Mouse (Mus musculus) ES-Bruce4 (cell line): ENCODE data around the gene Idnk. TPM values are rescaled to one million over a fixed set of nuclear protein-coding genes. Genes with fewer than 3 reads are reported as not detected.

ENCODE experiments used
- H3K27ac ChIP-seq: 2 replicates; pipeline ENCODE4 v1.5.1; 2012; ENCODE audit warnings: low read length, inconsistent platforms; ENCODE audit not compliant: insufficient read depth
- H3K27me3 ChIP-seq: 2 replicates; pipeline ENCODE4 v1.6.1; 2012; ENCODE audit warnings: mild to moderate bottlenecking, low read length, inconsistent platforms; ENCODE audit not compliant: control insufficient read depth, poor library complexity, insufficient read depth, severe bottlenecking
- H3K36me3 ChIP-seq: 2 replicates; pipeline ENCODE4 v1.6.1; 2012; ENCODE audit warnings: inconsistent platforms, mild to moderate bottlenecking, low read length, moderate library complexity; ENCODE audit not compliant: control insufficient read depth, poor library complexity, insufficient read depth, severe bottlenecking
- H3K4me1 ChIP-seq: one replicate; pipeline ENCODE4 v1.8.1; 2011; ENCODE audit warnings: low read length; ENCODE audit not compliant: control insufficient read depth, insufficient read depth
- H3K4me3 ChIP-seq: 2 replicates; pipeline ENCODE4 v1.5.1; 2011; ENCODE audit warnings: low read depth, mild to moderate bottlenecking, low read length
- H3K9ac ChIP-seq: 2 replicates; pipeline ENCODE4 v1.6.1; 2012; ENCODE audit warnings: low read depth, mild to moderate bottlenecking, inconsistent platforms; ENCODE audit not compliant: poor library complexity, severe bottlenecking
- H3K9me3 ChIP-seq: replicated peaks from 2 replicates; pipeline ENCODE4 v1.6.1; 2012; ENCODE audit warnings: mild to moderate bottlenecking, low read length, inconsistent platforms; ENCODE audit not compliant: control insufficient read depth, poor library complexity, insufficient read depth, severe bottlenecking
- CTCF ChIP-seq: IDR thresholded peaks from one replicate; pipeline ENCODE4 v1.8.1; 2011; ENCODE audit warnings: low read depth, low read length
- EP300 ChIP-seq: IDR thresholded peaks from 2 replicates; pipeline ENCODE4 v1.6.1; 2011; ENCODE audit warnings: low read depth, low read length; ENCODE audit not compliant: insufficient read depth
- POLR2A ChIP-seq: IDR thresholded peaks from one replicate; pipeline ENCODE4 v1.8.1; 2011; ENCODE audit warnings: low read length; ENCODE audit not compliant: insufficient read depth
- polyA plus RNA-seq: library from polyadenylated mRNA; stranded (reverse); fragments of >200 nt; gene quantifications from 2 replicates; pipeline ENCODE4 v1.2.4, GENCODE M21; 2011; ENCODE audit warnings: low read depth; ENCODE audit not compliant: missing spikeins, insufficient read depth, insufficient read length

Idnk gene
- polyA plus RNA-seq, 1 experiment, result 25.1 TPM

DNA sequence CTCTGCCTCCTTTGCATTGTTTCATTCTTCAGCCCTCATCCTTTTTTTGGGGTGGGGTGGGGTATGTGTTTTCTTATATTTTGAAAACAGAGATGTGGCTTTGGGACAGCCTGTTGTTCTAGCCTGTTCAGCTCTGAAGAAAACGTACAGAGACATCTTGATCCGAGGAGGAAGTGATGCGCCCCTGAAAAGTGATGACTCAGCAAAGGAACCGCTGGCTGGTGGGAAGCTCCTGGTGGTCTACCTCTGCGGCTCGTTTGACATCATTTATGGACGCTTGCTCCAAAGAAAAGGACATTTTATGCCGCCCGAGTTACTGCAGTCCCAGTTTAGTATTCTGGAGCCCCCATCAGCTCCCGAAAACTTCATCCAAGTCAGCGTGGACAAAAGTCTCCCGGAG, 5.9 kb downstream of the Idnk start:
- TF ChIP-seq EP300 (no peak), POLR2A (no peak), CTCF (no peak)
- Histone ChIP-seq H3K4me1 (no peaks in the 10 kb centered on the region), H3K9me3 (no peaks in the 10 kb centered on the region), H3K27ac (no peak overlapping the region), H3K9ac (no peak overlapping the region; the same call in 1 of the 2 replicates), H3K4me3 (no peak overlapping the region), H3K36me3 (0 out of 2 replicates have a peak, but pooled peaks cover 4% of the 10 kb centered on the region), H3K27me3 (no peaks in the 10 kb centered on the region)

- Histone ChIP-seq H3K36me3 (no peaks in the 10 kb centered on the region), H3K4me1 (no peaks in the 10 kb centered on the region), H3K27ac (no peak overlapping the region), H3K9me3 (no peaks in the 10 kb centered on the region), H3K27me3 (no peaks in the 10 kb centered on the region), H3K4me3 (no peak overlapping the region), H3K9ac (no peak overlapping the region)
- TF ChIP-seq CTCF (no peak), EP300 (no peak), POLR2A (no peak)
Observed at GRCm38 (mm10) chr13:58168119-58168518, 10.7 kb downstream of the Idnk start.

DNA sequence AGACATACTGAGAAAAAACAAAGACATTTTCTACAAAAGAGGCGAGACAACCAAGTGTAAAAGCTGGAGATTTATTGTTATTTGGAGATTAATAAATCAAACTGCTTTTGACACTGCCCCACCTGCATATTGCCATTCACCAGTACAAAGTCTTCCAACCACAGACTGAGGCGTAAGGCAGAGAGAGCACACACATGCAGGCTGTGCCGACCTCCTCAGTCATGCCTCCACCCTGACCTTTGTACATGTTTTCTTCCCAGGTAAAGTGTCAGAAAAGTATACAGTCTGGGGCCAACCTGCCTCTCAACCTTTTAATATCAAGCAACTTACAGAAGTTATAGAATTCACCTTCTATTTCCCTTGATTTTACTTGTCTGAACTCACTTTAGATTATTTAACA, 18.7 kb downstream of the Idnk start:
- Histone ChIP-seq H3K36me3 (peaks cover 26% of the 10 kb centered on the region; the same call in 1 of the 2 replicates), H3K27ac (no peak overlapping the region), H3K4me3 (no peak overlapping the region), H3K27me3 (no peaks in the 10 kb centered on the region), H3K9ac (no peak overlapping the region), H3K4me1 (no peaks in the 10 kb centered on the region), H3K9me3 (no peaks in the 10 kb centered on the region)
- TF ChIP-seq EP300 (no peak), POLR2A (no peak), CTCF (no peak)

DNA sequence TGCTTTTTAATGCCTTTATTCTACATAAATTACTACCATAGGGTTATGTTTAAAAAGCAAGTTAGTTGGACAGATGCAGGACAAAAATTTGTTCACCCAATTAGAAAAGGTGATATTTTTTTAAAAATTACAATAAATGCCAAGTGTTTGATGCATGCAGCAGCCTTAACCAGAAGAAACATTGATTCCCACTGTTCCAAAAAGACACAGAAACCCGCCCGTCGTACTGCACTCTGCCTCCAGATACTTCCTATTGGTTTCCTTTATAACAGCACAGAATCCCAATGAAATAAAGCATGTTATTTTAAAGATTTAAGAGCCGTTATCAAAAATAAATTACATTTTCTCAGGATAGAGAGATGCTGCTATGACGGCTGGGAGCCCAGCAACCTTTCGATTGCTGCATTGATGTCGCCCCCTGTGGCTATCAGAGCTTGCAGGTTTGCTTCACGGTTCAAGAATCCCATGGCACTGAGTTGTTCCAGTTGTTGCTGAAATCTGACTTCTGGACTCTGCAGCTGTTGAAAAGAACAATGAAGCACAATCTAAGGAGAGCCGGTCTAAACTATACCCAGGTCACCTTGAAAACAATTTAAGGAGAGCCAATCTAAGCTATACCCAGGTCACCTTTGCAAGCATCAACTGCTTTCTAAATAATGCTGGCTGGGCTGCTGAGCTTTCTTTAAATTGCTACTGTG, 20.2 kb downstream of the Idnk start:
- H3K9me3 ChIP-seq, result no peaks in the 10 kb centered on the region
- TF ChIP-seq CTCF (no peak), EP300 (no peak), POLR2A (no peak)

GRCm38 (mm10) chr13:58181607-58182551, 24.4 kb downstream of the Idnk start:
- H3K4me3 ChIP-seq, result no peak overlapping the region
- peaks cover 32% of the 10 kb centered on the region for H3K36me3 ChIP-seq
- H3K27me3 ChIP-seq, result no peaks in the 10 kb centered on the region
- no peaks in the 10 kb centered on the region for H3K9me3 ChIP-seq
- no peaks in the 10 kb centered on the region for H3K4me1 ChIP-seq
- H3K27ac ChIP-seq, result no peak overlapping the region
- H3K9ac ChIP-seq, result no peak overlapping the region
- TF ChIP-seq CTCF (no peak), POLR2A (no peak), EP300 (no peak)

More for the DNA sequence above, 20.2 kb downstream of the Idnk start:
- no peaks in the 10 kb centered on the region for H3K4me1 ChIP-seq
- no peak overlapping the region for H3K27ac ChIP-seq
- H3K36me3 ChIP-seq, result peaks cover 31% of the 10 kb centered on the region; the same call in 1 of the 2 replicates
- no peak overlapping the region for H3K9ac ChIP-seq
- no peak overlapping the region for H3K4me3 ChIP-seq
- no peaks in the 10 kb centered on the region for H3K27me3 ChIP-seq
